ENCODE assay signal across 8 mouse cellular contexts in genomic region chr10:81138131-81138782, GRCm38 (mm10). TPM values are rescaled to one million over a fixed set of nuclear protein-coding genes. Genes with fewer than 3 reads are reported as not detected.
DNase-seq lines count a peak whose midpoint lies in the region; ATAC-seq and TF ChIP-seq lines count a peak whose summit lies in the region.

No protein-coding gene starts in this region.

- H3K4me3 ChIP-seq in gastrocnemius, adult 2 months, result peak overlapping the region; percentile 88
- peak overlapping the region; percentile 93 for H3K4me3 ChIP-seq in cortical plate, adult 2 months (ENCODE audit: insufficient read depth, low read length)
- peak overlapping the region; percentile 84 for H3K4me3 ChIP-seq in limb, embryonic 12.5 days (replicated peaks)
- H3K4me3 ChIP-seq in midbrain, embryonic 16.5 days (ENCODE audit: low read depth, low read length), result peak overlapping the region; percentile 90

- no peak for TF ChIP-seq CTCF in gastrocnemius, adult 2 months (IDR thresholded peaks at IDR 0.05)
- no peak for TF ChIP-seq CTCF in cortical plate, adult 2 months (IDR thresholded peaks at IDR 0.05; ENCODE audit: extremely low read depth, insufficient read depth, low read length)

- no peak for ATAC-seq in limb, embryonic 12.5 days (ENCODE audit: insufficient number of reproducible peaks, insufficient read depth, low FRiP score, low TSS enrichment, low read depth)
- no peak for ATAC-seq in midbrain, embryonic 16.5 days

- WGBS in limb, embryonic 12.5 days, result 0% methylated on average over 24 of the region's 24 CpGs
- 1% methylated on average over 22 of the region's 24 CpGs for WGBS in midbrain, embryonic 16.5 days

- peaks cover 28% of the 10 kb centered on the region for H3K27me3 ChIP-seq in limb, embryonic 12.5 days
- peaks cover 20% of the 10 kb centered on the region for H3K27me3 ChIP-seq in midbrain, embryonic 16.5 days (ENCODE audit: control insufficient read depth, insufficient read depth, low read depth, low read length)

- H3K9ac ChIP-seq in limb, embryonic 12.5 days (replicated peaks), result peak overlapping the region; percentile 89
- peak overlapping the region; percentile 88 for H3K9ac ChIP-seq in midbrain, embryonic 16.5 days (ENCODE audit: low read depth, low read length)

- DNase-seq in gastrocnemius, adult 2 months, result peak; percentile 74
- DNase-seq in gastrocnemius, postnatal 36 days, result no peak
- peak; percentile 56 to 67 for DNase-seq in CD8-positive naive resting alpha-beta T cell, adult 2 months (ENCODE audit: low read depth in 2 of 2, low spot score in 2 of 2)
- peak; percentile 64 to 65 for DNase-seq in heart, postnatal 10 days
- DNase-seq in ovary, postnatal 36 days (ENCODE audit: low spot score), result no peak

- peaks cover 13% of the 10 kb centered on the region for H3K36me3 ChIP-seq in limb, embryonic 12.5 days
- no peaks in the 10 kb centered on the region for H3K36me3 ChIP-seq in midbrain, embryonic 16.5 days (ENCODE audit: control insufficient read depth, insufficient read depth, low read length)

- no peaks in the 10 kb centered on the region for H3K9me3 ChIP-seq in limb, embryonic 12.5 days
- H3K9me3 ChIP-seq in midbrain, embryonic 16.5 days (replicated peaks; ENCODE audit: control insufficient read depth, low read length, poor library complexity, severe bottlenecking), result no peaks in the 10 kb centered on the region

- peaks cover 7% of the 10 kb centered on the region for H3K4me1 ChIP-seq in cortical plate, adult 2 months (ENCODE audit: control insufficient read depth, insufficient read depth, low read length)
- H3K4me1 ChIP-seq in limb, embryonic 12.5 days (replicated peaks), result peaks cover 64% of the 10 kb centered on the region
- H3K4me1 ChIP-seq in midbrain, embryonic 16.5 days (ENCODE audit: control insufficient read depth, insufficient read depth, low read length), result peaks cover 39% of the 10 kb centered on the region

- no peak for TF ChIP-seq POLR2A in cortical plate, adult 2 months (IDR thresholded peaks at IDR 0.05; ENCODE audit: extremely low read depth, insufficient read depth, low read length)

- peak overlapping the region; percentile 98 for H3K27ac ChIP-seq in gastrocnemius, adult 2 months
- H3K27ac ChIP-seq in cortical plate, adult 2 months (ENCODE audit: insufficient read depth, low read length), result peak overlapping the region; percentile 93
- H3K27ac ChIP-seq in limb, embryonic 12.5 days, result peak overlapping the region; percentile 90
- peak overlapping the region; percentile 85 for H3K27ac ChIP-seq in midbrain, embryonic 16.5 days (ENCODE audit: low read length)

- intact Hi-C loops in gastrocnemius, adult 2 months (cut with DNase I), result no loop called here
- intact Hi-C loops in gastrocnemius, postnatal 36 days (cut with DNase I), result loop anchor here (5.0 kb wide), 1 partner anchor 34 kb away; no protein-coding TSS in a partner anchor
- intact Hi-C loops in heart, postnatal 10 days (cut with DNase I), result loop anchor here (5.0 kb wide), 1 partner anchor 39 kb away; the partner anchor contains the start of gene Eef2

- H3K4me2 ChIP-seq in limb, embryonic 12.5 days, result peak overlapping the region; percentile 97
- peak overlapping the region; percentile 93 for H3K4me2 ChIP-seq in midbrain, embryonic 16.5 days (ENCODE audit: low read length)

RNA-seq across cellular contexts. Expression of gene Zbtb7a, which starts 3.2 kb away (rescaled TPM):
- total RNA-seq in gastrocnemius, adult 2 months (2021), result 10 to 100 TPM; 23.3 to 25.9 TPM
- total RNA-seq in gastrocnemius, postnatal 36 days (2021), result 10 to 100 TPM; 22.4 to 27.8 TPM
- polyA plus RNA-seq in cortical plate, adult 2 months (2012; rRNA removed), result 46.9 and 49.9 TPM in 2 replicates
- 10 to 100 TPM; 43.7 to 48.0 TPM for total RNA-seq in heart, postnatal 10 days (2021)
- polyA plus RNA-seq in limb, embryonic 12.5 days (2016; fragmentation: Nextera tagmentation; extraction: Ambion mirVana), result 19.0 and 19.7 TPM in 2 replicates
- polyA plus RNA-seq in midbrain, embryonic 16.5 days (2015; fragmentation: Nextera tagmentation; extraction: Ambion mirVana), result 11.3 and 12.6 TPM in 2 replicates

RNA-seq across cellular contexts. Expression of gene Pias4, which starts 29.5 kb away (rescaled TPM):
- 10 to 100 TPM; 15.7 to 16.2 TPM for total RNA-seq in gastrocnemius, adult 2 months (2021)
- 10 to 100 TPM; 14.0 to 16.3 TPM for total RNA-seq in gastrocnemius, postnatal 36 days (2021)
- 21.3 and 22.5 TPM in 2 replicates for polyA plus RNA-seq in cortical plate, adult 2 months (2012; rRNA removed)
- 10 to 100 TPM; 14.7 to 17.8 TPM for total RNA-seq in heart, postnatal 10 days (2021)
- 57.7 and 62.1 TPM in 2 replicates for polyA plus RNA-seq in limb, embryonic 12.5 days (2016; fragmentation: Nextera tagmentation; extraction: Ambion mirVana)
- polyA plus RNA-seq in midbrain, embryonic 16.5 days (2015; fragmentation: Nextera tagmentation; extraction: Ambion mirVana), result 49.7 and 52.2 TPM in 2 replicates

RNA-seq across cellular contexts. Expression of gene Map2k2, which starts 32.5 kb away (rescaled TPM):
- 100 to 1,000 TPM; 148 to 187 TPM for total RNA-seq in gastrocnemius, adult 2 months (2021)
- 100 to 1,000 TPM; 160 to 174 TPM for total RNA-seq in gastrocnemius, postnatal 36 days (2021)
- polyA plus RNA-seq in cortical plate, adult 2 months (2012; rRNA removed), result 192 and 201 TPM in 2 replicates
- 100 to 1,000 TPM; 129 to 131 TPM for total RNA-seq in heart, postnatal 10 days (2021)
- 220 and 229 TPM in 2 replicates for polyA plus RNA-seq in limb, embryonic 12.5 days (2016; fragmentation: Nextera tagmentation; extraction: Ambion mirVana)
- polyA plus RNA-seq in midbrain, embryonic 16.5 days (2015; fragmentation: Nextera tagmentation; extraction: Ambion mirVana), result 227 and 233 TPM in 2 replicates

RNA-seq across cellular contexts. Expression of gene Eef2, which starts 38.2 kb away (rescaled TPM):
- 1,000 to 10,000 TPM; 1,128 to 1,335 TPM for total RNA-seq in gastrocnemius, adult 2 months (2021)
- total RNA-seq in gastrocnemius, postnatal 36 days (2021), result 100 to 1,000 TPM; 880 to 957 TPM
- polyA plus RNA-seq in cortical plate, adult 2 months (2012; rRNA removed), result 1,040 and 1,088 TPM in 2 replicates
- 1,000 to 10,000 TPM; 1,333 to 1,385 TPM for total RNA-seq in heart, postnatal 10 days (2021)
- 524 and 544 TPM in 2 replicates for polyA plus RNA-seq in limb, embryonic 12.5 days (2016; fragmentation: Nextera tagmentation; extraction: Ambion mirVana)
- 535 and 543 TPM in 2 replicates for polyA plus RNA-seq in midbrain, embryonic 16.5 days (2015; fragmentation: Nextera tagmentation; extraction: Ambion mirVana)

RNA-seq across cellular contexts. Expression of gene Creb3l3, which starts 39.6 kb away (rescaled TPM):
- not detected for total RNA-seq in gastrocnemius, adult 2 months (2021)
- under 1 TPM in 1 of 2 experiments, not detected in 1; 0.23 TPM for total RNA-seq in gastrocnemius, postnatal 36 days (2021)
- 0.42 TPM in 2 replicates for polyA plus RNA-seq in cortical plate, adult 2 months (2012; rRNA removed)
- total RNA-seq in heart, postnatal 10 days (2021), result 1 to 10 TPM; 1.2 to 2.4 TPM
- 0.45 and 0.61 TPM in 2 replicates for polyA plus RNA-seq in limb, embryonic 12.5 days (2016; fragmentation: Nextera tagmentation; extraction: Ambion mirVana)
- polyA plus RNA-seq in midbrain, embryonic 16.5 days (2015; fragmentation: Nextera tagmentation; extraction: Ambion mirVana), result 0.24 and 0.33 TPM in 2 replicates

Comparison
In these comparisons a context has a peak if more than half of its experiments do, and no peak if none do; other contexts are left out.
1. DNase-seq: peak in gastrocnemius, adult 2 months (single experiment), CD8-positive naive resting alpha-beta T cell, adult 2 months (2 of 2) and heart, postnatal 10 days (2 of 2); none in gastrocnemius, postnatal 36 days (0 of 2) and ovary, postnatal 36 days (single experiment).
2. Peak in every context shown above with its lines, with median percentiles within 50 percentile points of each other: H3K27ac ChIP-seq and H3K4me3 ChIP-seq.